Mouse (Mus musculus) layer of hippocampus, adult 11-12 months (tissue): ENCODE results near the gene Rasgrf1.
A peak's percentile ranks its signal among the peaks of the same experiment; 100 is the strongest.

ENCODE experiments used
- DNase-seq: peaks from one replicate; pipeline ENCODE4 v3.0.0; 2022; ENCODE audit warnings: low spot score

The Rasgrf1 gene

DNA sequence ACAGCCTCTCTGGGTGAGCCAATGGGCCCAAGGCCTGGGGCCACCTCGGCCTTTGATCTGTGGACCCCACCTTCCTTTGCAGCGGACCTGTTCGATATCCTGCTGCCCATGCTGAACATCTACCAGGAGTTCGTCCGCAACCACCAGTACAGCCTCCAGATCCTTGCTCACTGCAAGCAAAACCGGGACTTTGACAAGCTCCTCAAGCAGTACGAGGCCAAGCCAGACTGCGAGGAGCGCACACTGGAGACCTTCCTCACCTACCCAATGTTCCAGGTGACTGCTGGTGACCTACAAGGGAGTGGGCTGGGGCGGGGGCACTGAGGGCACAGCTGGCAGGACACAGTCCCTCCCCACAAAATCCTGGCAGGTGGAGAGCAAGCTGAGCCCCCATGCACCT is 60.6 kb downstream of the Rasgrf1 start:
- DNase-seq = no peak

GRCm38 (mm10) chr9:89970886-89971486 is 61.3 kb downstream of the Rasgrf1 start:
- no peak for DNase-seq

- DNase-seq = no peak
Observed at GRCm38 (mm10) chr9:89972321-89972720, 62.6 kb downstream of the Rasgrf1 start.

GRCm38 (mm10) chr9:89973856-89974255 is 64.1 kb downstream of the Rasgrf1 start:
- peak; percentile 41 for DNase-seq

GRCm38 (mm10) chr9:89974463-89974931 is 64.8 kb downstream of the Rasgrf1 start:
- DNase-seq = peak; percentile 35

- no peak for DNase-seq
Observed at GRCm38 (mm10) chr9:89976366-89976940, 66.7 kb downstream of the Rasgrf1 start.

- no peak for DNase-seq
Observed at GRCm38 (mm10) chr9:89979248-89979647, 69.5 kb downstream of the Rasgrf1 start.

DNA sequence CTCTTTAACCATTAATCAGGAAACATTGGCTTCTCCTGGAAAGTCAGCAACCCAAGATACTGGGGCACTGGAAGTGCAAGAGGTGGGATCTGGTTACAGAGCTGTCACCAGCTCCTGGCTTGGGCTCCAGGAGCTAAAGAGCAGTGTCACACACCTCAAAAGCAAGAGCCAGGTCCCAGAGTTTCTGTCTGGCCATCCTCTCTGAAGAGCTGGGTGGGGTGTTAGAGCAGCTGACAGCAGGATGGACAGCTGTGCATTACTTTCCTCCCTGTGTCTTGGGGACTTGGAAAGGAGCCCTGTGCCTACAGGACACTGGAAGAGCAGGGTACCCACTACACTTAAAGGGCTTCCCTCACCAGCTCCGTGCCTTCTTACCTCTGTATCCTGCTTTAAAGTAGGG is 72.5 kb downstream of the Rasgrf1 start:
- no peak for DNase-seq

DNA sequence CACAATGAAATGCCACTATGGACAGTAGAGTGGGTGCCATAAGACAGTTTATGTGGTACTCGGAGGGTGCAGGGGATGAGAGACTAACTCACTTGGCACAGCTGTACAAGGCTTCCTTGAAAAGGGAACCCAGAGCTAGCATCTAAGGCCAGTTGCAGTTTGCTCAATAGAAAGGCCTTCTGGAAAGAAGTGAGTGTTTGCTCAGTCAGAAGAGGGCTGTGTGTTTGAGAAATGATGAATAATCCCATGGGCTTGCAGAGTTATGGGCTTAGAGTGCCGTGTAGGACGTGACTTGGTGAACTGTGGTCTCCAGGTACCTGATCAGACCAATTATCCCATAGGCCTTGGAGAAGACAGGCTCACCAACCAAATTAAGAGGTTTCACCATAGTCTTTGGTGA is 78.3 kb downstream of the Rasgrf1 start:
- no peak for DNase-seq

- no peak for DNase-seq
Observed at GRCm38 (mm10) chr9:89988811-89989528, 79.3 kb downstream of the Rasgrf1 start.

GRCm38 (mm10) chr9:90006432-90006831 is 96.7 kb downstream of the Rasgrf1 start:
- no peak for DNase-seq

- no peak for DNase-seq
Observed at GRCm38 (mm10) chr9:90007094-90007493, 97.4 kb downstream of the Rasgrf1 start.

- DNase-seq = no peak
Observed at GRCm38 (mm10) chr9:90008138-90008537, 98.4 kb downstream of the Rasgrf1 start.

DNA sequence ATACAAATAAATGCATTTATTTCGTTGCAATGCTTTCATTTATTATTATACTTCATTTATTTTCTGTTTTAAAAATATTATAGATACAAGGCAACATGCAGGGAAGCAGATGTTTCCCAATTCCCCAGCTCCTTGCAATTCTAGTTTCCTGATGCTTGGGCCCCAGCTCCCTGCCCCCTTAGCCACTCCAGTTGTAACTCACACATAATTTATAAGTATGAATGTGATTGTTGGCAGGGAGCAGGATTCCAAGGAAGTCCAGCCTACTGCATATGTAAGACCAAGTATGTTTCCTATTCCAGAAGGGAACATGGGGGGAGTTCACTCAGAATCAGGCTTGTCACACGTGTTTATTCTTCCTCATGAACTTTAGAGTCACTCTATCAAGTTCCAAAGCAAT is 102.1 kb downstream of the Rasgrf1 start:
- no peak for DNase-seq

DNA sequence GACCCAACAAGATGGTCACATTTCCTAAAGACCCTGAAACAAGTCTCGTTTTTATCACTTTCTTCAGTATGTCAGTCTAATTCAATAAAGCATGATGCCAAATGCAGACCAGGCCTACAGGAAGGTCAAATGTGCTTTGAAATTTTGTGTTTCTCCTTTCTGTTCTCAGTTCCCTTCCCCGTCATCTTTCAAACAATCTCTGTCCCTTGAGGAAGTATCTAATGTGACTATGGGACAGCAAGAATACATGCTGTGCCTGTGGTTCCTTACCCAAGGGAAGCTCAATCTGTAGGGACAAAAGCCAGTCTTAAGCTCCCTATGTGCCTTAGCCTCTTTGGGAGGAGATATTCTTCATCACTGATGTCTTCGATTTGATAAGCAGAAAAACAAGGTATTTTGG is 104.9 kb downstream of the Rasgrf1 start:
- DNase-seq = no peak

DNA sequence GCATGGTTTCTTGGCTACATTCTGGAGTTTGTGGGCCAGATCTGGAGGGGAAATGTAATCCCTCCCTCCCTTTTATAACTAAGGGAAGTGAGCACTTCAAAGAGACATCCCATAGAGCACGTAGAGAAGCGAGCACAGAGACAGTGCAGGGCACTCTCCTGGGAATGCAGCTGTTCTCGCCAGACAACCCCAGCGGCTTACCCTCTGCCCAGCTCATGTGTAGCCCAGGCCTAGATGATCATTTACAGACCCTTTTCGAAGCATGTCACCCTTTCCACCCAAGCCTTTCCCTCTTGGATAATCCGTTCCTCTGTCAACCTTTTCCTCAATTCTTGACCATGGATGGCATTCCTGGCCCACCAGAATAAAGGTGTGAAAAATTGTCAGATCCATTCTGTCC is 106.5 kb downstream of the Rasgrf1 start:
- no peak for DNase-seq

DNA sequence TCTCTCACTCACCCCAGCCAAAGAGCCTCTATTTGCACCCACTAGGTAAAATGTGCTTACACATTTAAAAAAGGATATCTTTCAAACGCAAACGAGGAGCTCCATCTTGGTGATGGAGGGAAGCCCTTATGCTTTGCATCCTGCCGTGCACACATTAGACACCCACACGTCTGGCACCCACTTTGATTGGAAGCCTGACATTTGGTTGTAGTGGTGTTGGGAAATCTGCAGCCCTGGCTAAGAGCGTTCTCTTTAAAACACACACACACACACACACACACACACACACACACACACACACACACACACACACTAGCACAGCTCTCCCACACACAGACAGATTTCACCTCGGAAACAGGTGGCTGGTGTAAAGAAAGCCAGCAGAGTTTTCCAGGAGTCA is 111.2 kb downstream of the Rasgrf1 start:
- peak; percentile 75 for DNase-seq

GRCm38 (mm10) chr9:90021442-90021841 is 111.7 kb downstream of the Rasgrf1 start:
- DNase-seq = peak; percentile 28

DNA sequence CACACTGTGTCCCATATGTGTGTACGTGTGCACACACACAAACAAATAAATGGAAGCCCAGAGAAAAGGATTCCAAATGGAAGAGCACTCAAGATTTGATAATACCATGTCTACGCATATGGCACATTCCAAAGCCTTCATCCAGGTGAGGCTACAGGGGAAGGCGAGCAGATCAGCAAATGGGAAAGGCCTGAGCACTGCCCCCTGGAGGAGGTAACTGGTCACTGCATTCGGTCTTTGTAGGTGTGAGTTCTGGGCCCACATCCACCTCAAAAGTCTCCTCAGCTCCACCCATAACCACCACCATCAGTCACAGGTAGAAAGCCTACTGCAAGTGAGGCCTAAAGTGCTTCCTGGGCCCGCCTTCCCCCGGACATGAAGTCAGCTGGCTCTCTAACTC is 118.0 kb downstream of the Rasgrf1 start:
- DNase-seq = no peak

GRCm38 (mm10) chr9:90033922-90034321 is 124.2 kb downstream of the Rasgrf1 start:
- DNase-seq = peak; percentile 55

GRCm38 (mm10) chr9:90035168-90035567 is 125.5 kb downstream of the Rasgrf1 start:
- DNase-seq = no peak

DNA sequence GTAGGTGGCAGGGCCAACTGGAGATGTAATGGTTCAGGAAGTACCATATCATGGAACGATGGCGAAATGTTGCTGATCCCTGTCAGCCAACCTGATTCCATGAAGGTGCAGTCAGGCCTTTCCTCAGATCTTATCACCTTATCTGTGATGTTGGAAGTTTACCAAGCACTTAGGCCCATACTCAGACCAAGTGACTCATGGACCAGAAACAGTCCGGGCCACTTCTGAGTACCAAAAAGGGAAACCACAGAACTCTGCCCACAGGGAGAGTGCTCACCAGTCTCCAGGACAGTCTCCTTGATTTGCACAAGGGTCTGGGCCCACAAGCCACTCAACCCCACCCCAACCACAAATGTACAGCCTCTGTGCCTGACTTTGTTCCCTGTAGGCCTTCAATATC is 126.1 kb downstream of the Rasgrf1 start:
- DNase-seq = no peak

DNA sequence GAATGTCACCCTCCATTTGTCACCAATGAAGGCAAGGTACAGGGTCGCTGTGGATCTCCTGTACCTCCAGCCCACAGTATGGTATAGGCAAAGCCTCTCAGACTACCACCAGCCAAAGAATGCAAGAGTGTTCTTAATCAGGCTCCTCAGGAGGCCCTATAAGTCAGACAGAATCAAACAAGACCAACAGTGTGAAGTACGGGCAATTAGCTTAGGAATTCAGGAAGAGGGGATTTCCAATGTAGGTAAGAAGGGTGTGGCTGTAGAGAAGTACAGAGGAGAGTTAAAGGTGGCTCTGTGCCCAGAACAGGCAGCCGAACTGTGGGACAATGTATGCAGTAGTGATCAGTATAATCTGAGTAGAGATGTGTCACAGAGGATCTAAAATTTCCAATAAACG is 126.6 kb downstream of the Rasgrf1 start:
- DNase-seq = no peak
